Mouse (Mus musculus): ENCODE measurements around the gene Adam11. TPM values are rescaled to one million over a fixed set of nuclear protein-coding genes. Genes with fewer than 3 reads are reported as not detected.

Adam11 gene
- polyA plus RNA-seq, 2 experiments = 0.06 to 0.30 TPM

DNA sequence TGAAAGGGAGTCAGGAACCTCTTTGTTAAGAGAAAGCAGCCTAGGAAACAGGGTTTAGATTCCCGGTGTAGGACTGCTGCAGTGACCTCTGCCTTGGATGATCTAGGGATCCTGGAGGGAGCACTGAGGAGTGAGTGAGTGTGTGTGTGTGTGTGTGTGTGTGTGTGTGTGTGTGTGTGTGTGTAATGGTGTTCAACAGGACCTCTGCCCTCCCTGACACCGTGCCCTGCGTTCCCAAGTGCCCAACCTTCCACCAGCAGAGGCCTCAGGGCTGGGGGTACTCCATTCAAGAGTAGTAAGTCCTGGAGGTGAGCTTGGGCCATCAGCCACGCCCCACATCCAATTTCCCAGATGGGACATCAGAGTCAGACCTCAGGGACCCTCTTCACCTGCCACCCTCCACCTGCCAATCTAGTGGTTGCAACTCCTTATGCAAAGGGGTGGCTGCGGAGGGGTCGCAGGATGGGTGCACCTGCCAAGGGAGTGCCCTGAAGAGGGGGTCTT, 382 bp upstream of the Adam11 start:
- H3K4me1 ChIP-seq (replicated peaks; ENCODE audit: control insufficient read depth in 2 of 2, insufficient read depth in 2 of 2, low read length in 1 of 2) = no peaks in the 10 kb centered on the region
- no peak overlapping the region for H3K27ac ChIP-seq
- 38% methylated on average over 6 of the region's 6 CpGs for WGBS (ENCODE audit: insufficient replicate concordance)
- H3K9ac ChIP-seq (replicated peaks) = no peak overlapping the region
- DNase-seq (ENCODE audit: low read depth in 3 of 3, low spot score in 3 of 3) (no peak), ATAC-seq (ENCODE audit: insufficient read depth) (no peak)
- peak overlapping the region in 1 of 2 experiments; percentile 51; a peak in 1 of 4 replicates for H3K4me3 ChIP-seq (ENCODE audit: insufficient read depth in 1 of 2, low read depth in 2 of 2, low read length in 2 of 2)
- peaks cover 31% of the 10 kb centered on the region for H3K27me3 ChIP-seq (ENCODE audit: control insufficient read depth, insufficient read depth, low read length)
- peak overlapping the region; percentile 65 for H3K4me2 ChIP-seq (ENCODE audit: low read depth)
- H3K9me3 ChIP-seq (ENCODE audit: control insufficient read depth, low read length) = no peaks in the 10 kb centered on the region
- no peaks in the 10 kb centered on the region for H3K36me3 ChIP-seq (replicated peaks; ENCODE audit: control insufficient read depth, insufficient read depth, low read depth)
- TF ChIP-seq EP300 (IDR thresholded peaks at IDR 0.05; ENCODE audit: low read depth) = no peak
- no peak for TF ChIP-seq CTCF (IDR thresholded peaks at IDR 0.05; ENCODE audit: low read depth)

DNA sequence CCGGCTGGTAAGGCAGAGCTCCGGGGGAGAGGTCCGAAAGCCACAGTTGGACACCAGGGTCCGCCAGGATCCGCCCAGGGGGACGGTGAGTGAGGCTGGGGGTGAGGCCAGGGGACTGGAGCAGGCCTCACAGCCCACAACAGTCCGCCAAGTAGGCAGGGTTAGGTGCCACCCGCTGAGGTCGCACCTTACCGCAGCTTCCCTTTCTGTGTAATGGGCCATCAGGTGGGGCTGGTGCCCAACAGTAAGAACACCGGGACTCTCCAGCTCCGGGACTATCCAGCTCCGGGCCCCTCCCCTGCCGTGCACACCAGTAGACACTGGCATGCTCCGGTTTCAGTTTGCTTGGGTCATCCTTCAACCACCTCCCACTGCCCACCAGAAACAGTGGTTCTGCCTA, 1.0 kb downstream of the Adam11 start:
- Histone ChIP-seq H3K9me3 (ENCODE audit: control insufficient read depth, low read length) (no peaks in the 10 kb centered on the region), H3K4me1 (replicated peaks; ENCODE audit: control insufficient read depth in 2 of 2, insufficient read depth in 2 of 2, low read length in 1 of 2) (no peaks in the 10 kb centered on the region), H3K4me3 (ENCODE audit: insufficient read depth in 1 of 2, low read depth in 2 of 2, low read length in 2 of 2) (no peak overlapping the region), H3K9ac (replicated peaks) (no peak overlapping the region), H3K36me3 (replicated peaks; ENCODE audit: control insufficient read depth, insufficient read depth, low read depth) (no peaks in the 10 kb centered on the region), H3K27me3 (ENCODE audit: control insufficient read depth, insufficient read depth, low read length) (peaks cover 31% of the 10 kb centered on the region), H3K4me2 (ENCODE audit: low read depth) (peak overlapping the region; percentile 65), H3K27ac (no peak overlapping the region)
- WGBS (ENCODE audit: insufficient replicate concordance) = 12% methylated on average over 15 of the region's 15 CpGs
- no peak for DNase-seq (ENCODE audit: low read depth in 3 of 3, low spot score in 3 of 3)
- TF ChIP-seq CTCF (IDR thresholded peaks at IDR 0.05; ENCODE audit: low read depth) = no peak
- no peak for TF ChIP-seq EP300 (IDR thresholded peaks at IDR 0.05; ENCODE audit: low read depth)
- no peak for ATAC-seq (ENCODE audit: insufficient read depth)

- no peaks in the 10 kb centered on the region for H3K36me3 ChIP-seq (replicated peaks; ENCODE audit: control insufficient read depth, insufficient read depth, low read depth)
- no peak for TF ChIP-seq CTCF (IDR thresholded peaks at IDR 0.05; ENCODE audit: low read depth)
- no peak for TF ChIP-seq EP300 (IDR thresholded peaks at IDR 0.05; ENCODE audit: low read depth)
- H3K4me1 ChIP-seq (replicated peaks; ENCODE audit: control insufficient read depth in 2 of 2, insufficient read depth in 2 of 2, low read length in 1 of 2) = no peaks in the 10 kb centered on the region
- no peaks in the 10 kb centered on the region for H3K9me3 ChIP-seq (ENCODE audit: control insufficient read depth, low read length)
- H3K4me2 ChIP-seq (ENCODE audit: low read depth) = no peak overlapping the region
- no peak overlapping the region for H3K9ac ChIP-seq (replicated peaks)
- no peak overlapping the region for H3K4me3 ChIP-seq (ENCODE audit: insufficient read depth in 1 of 2, low read depth in 2 of 2, low read length in 2 of 2)
- H3K27me3 ChIP-seq (ENCODE audit: control insufficient read depth, insufficient read depth, low read length) = peaks cover 31% of the 10 kb centered on the region
- DNase-seq (ENCODE audit: low read depth in 3 of 3, low spot score in 3 of 3) = no peak
- H3K27ac ChIP-seq = no peak overlapping the region
- no peak for ATAC-seq (ENCODE audit: insufficient read depth)
- WGBS (ENCODE audit: insufficient replicate concordance) = 55% methylated on average over 11 of the region's 11 CpGs
These were observed 1.9 kb downstream of the Adam11 start for GRCm38 (mm10) chr11:102763009-102763767.

- WGBS (ENCODE audit: insufficient replicate concordance) = 68% methylated on average over 5 of the region's 5 CpGs
- H3K36me3 ChIP-seq (replicated peaks; ENCODE audit: control insufficient read depth, insufficient read depth, low read depth) = no peaks in the 10 kb centered on the region
- TF ChIP-seq EP300 (IDR thresholded peaks at IDR 0.05; ENCODE audit: low read depth) (no peak), CTCF (IDR thresholded peaks at IDR 0.05; ENCODE audit: low read depth) (no peak)
These were observed 4.2 kb downstream of the Adam11 start for GRCm38 (mm10) chr11:102765416-102765815.

GRCm38 (mm10) chr11:102767055-102767670, 5.9 kb downstream of the Adam11 start:
- 47% methylated on average over 6 of the region's 6 CpGs for WGBS (ENCODE audit: insufficient replicate concordance)
- Histone ChIP-seq H3K27ac (no peak overlapping the region), H3K4me3 (ENCODE audit: insufficient read depth in 1 of 2, low read depth in 2 of 2, low read length in 2 of 2) (no peak overlapping the region), H3K27me3 (ENCODE audit: control insufficient read depth, insufficient read depth, low read length) (peaks cover 9% of the 10 kb centered on the region), H3K36me3 (replicated peaks; ENCODE audit: control insufficient read depth, insufficient read depth, low read depth) (no peaks in the 10 kb centered on the region), H3K9ac (replicated peaks) (no peak overlapping the region), H3K4me2 (ENCODE audit: low read depth) (no peak overlapping the region), H3K4me1 (replicated peaks; ENCODE audit: control insufficient read depth in 2 of 2, insufficient read depth in 2 of 2, low read length in 1 of 2) (no peaks in the 10 kb centered on the region), H3K9me3 (ENCODE audit: control insufficient read depth, low read length) (no peaks in the 10 kb centered on the region)
- DNase-seq (ENCODE audit: low read depth in 3 of 3, low spot score in 3 of 3) (no peak), ATAC-seq (ENCODE audit: insufficient read depth) (no peak)
- TF ChIP-seq EP300 (IDR thresholded peaks at IDR 0.05; ENCODE audit: low read depth) = no peak
- no peak for TF ChIP-seq CTCF (IDR thresholded peaks at IDR 0.05; ENCODE audit: low read depth)

More at GRCm38 (mm10) chr11:102765416-102765815, 4.2 kb downstream of the Adam11 start:
- ATAC-seq (ENCODE audit: insufficient read depth) (no peak), DNase-seq (ENCODE audit: low read depth in 3 of 3, low spot score in 3 of 3) (no peak)
- H3K27me3 ChIP-seq (ENCODE audit: control insufficient read depth, insufficient read depth, low read length) = peaks cover 27% of the 10 kb centered on the region
- no peak overlapping the region for H3K4me3 ChIP-seq (ENCODE audit: insufficient read depth in 1 of 2, low read depth in 2 of 2, low read length in 2 of 2)
- no peak overlapping the region for H3K4me2 ChIP-seq (ENCODE audit: low read depth)
- no peaks in the 10 kb centered on the region for H3K9me3 ChIP-seq (ENCODE audit: control insufficient read depth, low read length)
- H3K27ac ChIP-seq = no peak overlapping the region
- no peaks in the 10 kb centered on the region for H3K4me1 ChIP-seq (replicated peaks; ENCODE audit: control insufficient read depth in 2 of 2, insufficient read depth in 2 of 2, low read length in 1 of 2)
- H3K9ac ChIP-seq (replicated peaks) = no peak overlapping the region
